Mouse (Mus musculus) ES-Bruce4 (cell line): Measurements from ENCODE around the gene Rnase12. TPM values are rescaled to one million over a fixed set of nuclear protein-coding genes. Genes with fewer than 3 reads are reported as not detected.

ENCODE experiments used
- H3K27ac ChIP-seq: 2 replicates; pipeline ENCODE4 v1.5.1; 2012; ENCODE audit warnings: low read length, inconsistent platforms; ENCODE audit not compliant: insufficient read depth
- H3K27me3 ChIP-seq: 2 replicates; pipeline ENCODE4 v1.6.1; 2012; ENCODE audit warnings: mild to moderate bottlenecking, low read length, inconsistent platforms; ENCODE audit not compliant: control insufficient read depth, poor library complexity, insufficient read depth, severe bottlenecking
- H3K36me3 ChIP-seq: 2 replicates; pipeline ENCODE4 v1.6.1; 2012; ENCODE audit warnings: inconsistent platforms, mild to moderate bottlenecking, low read length, moderate library complexity; ENCODE audit not compliant: control insufficient read depth, poor library complexity, insufficient read depth, severe bottlenecking
- H3K4me1 ChIP-seq: one replicate; pipeline ENCODE4 v1.8.1; 2011; ENCODE audit warnings: low read length; ENCODE audit not compliant: control insufficient read depth, insufficient read depth
- H3K4me3 ChIP-seq: 2 replicates; pipeline ENCODE4 v1.5.1; 2011; ENCODE audit warnings: low read depth, mild to moderate bottlenecking, low read length
- H3K9ac ChIP-seq: 2 replicates; pipeline ENCODE4 v1.6.1; 2012; ENCODE audit warnings: low read depth, mild to moderate bottlenecking, inconsistent platforms; ENCODE audit not compliant: poor library complexity, severe bottlenecking
- H3K9me3 ChIP-seq: replicated peaks from 2 replicates; pipeline ENCODE4 v1.6.1; 2012; ENCODE audit warnings: mild to moderate bottlenecking, low read length, inconsistent platforms; ENCODE audit not compliant: control insufficient read depth, poor library complexity, insufficient read depth, severe bottlenecking
- CTCF ChIP-seq: IDR thresholded peaks from one replicate; pipeline ENCODE4 v1.8.1; 2011; ENCODE audit warnings: low read depth, low read length
- EP300 ChIP-seq: IDR thresholded peaks from 2 replicates; pipeline ENCODE4 v1.6.1; 2011; ENCODE audit warnings: low read depth, low read length; ENCODE audit not compliant: insufficient read depth
- POLR2A ChIP-seq: IDR thresholded peaks from one replicate; pipeline ENCODE4 v1.8.1; 2011; ENCODE audit warnings: low read length; ENCODE audit not compliant: insufficient read depth
- polyA plus RNA-seq: library from polyadenylated mRNA; stranded (reverse); fragments of >200 nt; gene quantifications from 2 replicates; pipeline ENCODE4 v1.2.4, GENCODE M21; 2011; ENCODE audit warnings: low read depth; ENCODE audit not compliant: missing spikeins, insufficient read depth, insufficient read length

Gene Rnase12
- polyA plus RNA-seq, 1 experiment, result not detected

DNA sequence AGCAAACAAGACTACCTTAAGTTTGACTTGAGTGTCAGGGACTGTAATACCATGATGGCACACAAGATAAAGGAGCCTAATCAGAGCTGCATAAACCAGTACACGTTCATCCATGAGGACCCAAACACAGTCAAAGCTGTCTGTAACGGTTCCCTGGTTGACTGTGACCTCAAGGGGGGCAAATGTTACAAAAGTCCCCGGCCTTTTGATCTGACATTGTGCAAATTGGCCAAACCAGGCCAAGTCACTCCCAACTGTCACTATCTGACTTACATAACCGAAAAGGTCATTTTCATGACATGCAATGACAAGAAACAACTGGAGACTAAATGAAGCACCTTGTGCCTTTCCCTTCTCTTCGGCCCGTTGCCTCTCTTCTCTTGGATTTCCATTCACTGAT lies 47.9 kb downstream of the Rnase12 start:
- no peak overlapping the region for H3K4me3 ChIP-seq
- no peaks in the 10 kb centered on the region for H3K27me3 ChIP-seq
- H3K4me1 ChIP-seq, result no peaks in the 10 kb centered on the region
- H3K9me3 ChIP-seq, result peaks cover 4% of the 10 kb centered on the region; the same call in 1 of the 2 replicates
- TF ChIP-seq EP300 (no peak), POLR2A (no peak), CTCF (no peak)
- no peaks in the 10 kb centered on the region for H3K36me3 ChIP-seq
- H3K27ac ChIP-seq, result no peak overlapping the region
- no peak overlapping the region for H3K9ac ChIP-seq

DNA sequence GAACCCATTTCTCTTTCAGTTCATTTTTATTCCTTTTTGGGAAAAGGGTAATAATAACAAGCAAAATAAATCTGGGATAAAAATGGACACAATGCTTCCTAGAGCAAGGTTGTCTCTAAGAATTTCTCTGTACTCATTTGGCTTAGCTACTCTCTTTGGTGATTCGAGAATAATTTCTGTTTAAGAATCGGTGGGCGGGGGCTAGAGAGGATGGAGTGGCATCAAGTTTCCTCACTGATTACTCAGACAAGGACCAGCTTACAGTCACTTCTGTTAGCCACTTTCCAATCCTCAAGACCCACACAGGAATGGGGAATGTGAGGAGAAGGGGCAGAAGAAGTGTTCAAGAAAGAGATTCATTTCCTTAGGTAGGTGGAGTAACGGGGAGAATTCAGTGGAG lies 48.7 kb downstream of the Rnase12 start:
- Histone ChIP-seq H3K27ac (no peak overlapping the region), H3K9ac (no peak overlapping the region), H3K36me3 (no peaks in the 10 kb centered on the region), H3K4me1 (no peaks in the 10 kb centered on the region), H3K27me3 (no peaks in the 10 kb centered on the region), H3K4me3 (no peak overlapping the region), H3K9me3 (peaks cover 4% of the 10 kb centered on the region; the same call in 1 of the 2 replicates)
- TF ChIP-seq CTCF, result no peak
- no peak for TF ChIP-seq POLR2A
- no peak for TF ChIP-seq EP300

DNA sequence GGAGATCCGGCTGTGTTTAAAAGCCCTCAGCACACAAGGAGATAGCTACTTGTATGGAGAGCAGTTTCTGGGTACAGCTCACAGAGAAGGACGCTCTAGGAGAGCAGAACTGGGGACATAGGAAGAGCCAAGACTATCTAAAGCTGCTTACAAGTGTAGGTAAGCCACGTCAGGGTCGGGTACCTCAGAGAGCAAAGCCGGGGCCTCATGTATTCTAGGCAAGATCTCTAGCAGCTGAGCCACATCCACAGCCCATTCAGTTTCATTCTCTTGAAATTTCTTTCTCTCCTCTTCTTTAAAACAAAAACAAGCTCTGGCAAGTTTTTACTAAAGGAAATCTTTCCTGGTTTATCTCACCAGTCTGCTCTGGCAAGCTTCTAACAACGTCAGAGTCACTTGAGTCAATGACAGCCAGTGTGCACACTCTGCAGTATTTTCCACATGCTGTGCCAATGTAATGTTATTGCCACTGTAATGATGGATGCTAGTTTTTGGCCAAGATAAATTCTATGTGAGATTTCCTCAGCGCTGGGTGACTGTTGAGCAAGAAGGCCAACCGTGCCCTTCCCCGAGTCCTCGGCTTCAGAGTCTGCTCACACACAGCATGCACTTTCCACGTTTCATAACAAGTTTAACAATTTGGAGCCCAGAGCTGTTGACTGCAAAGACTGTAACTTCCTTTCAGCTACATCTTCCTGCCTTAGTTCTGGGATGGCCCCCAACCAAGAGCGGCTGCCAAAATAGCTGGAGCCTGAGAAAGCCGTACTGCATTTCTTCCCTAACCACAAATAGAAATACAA lies 49.3 kb downstream of the Rnase12 start:
- H3K36me3 ChIP-seq, result no peaks in the 10 kb centered on the region
- H3K9ac ChIP-seq, result no peak overlapping the region
- TF ChIP-seq EP300, result no peak
- TF ChIP-seq POLR2A, result no peak
- TF ChIP-seq CTCF, result no peak
- no peaks in the 10 kb centered on the region for H3K4me1 ChIP-seq
- no peaks in the 10 kb centered on the region for H3K27me3 ChIP-seq
- H3K9me3 ChIP-seq, result peaks cover 4% of the 10 kb centered on the region; the same call in 1 of the 2 replicates
- no peak overlapping the region for H3K27ac ChIP-seq
- no peak overlapping the region for H3K4me3 ChIP-seq

DNA sequence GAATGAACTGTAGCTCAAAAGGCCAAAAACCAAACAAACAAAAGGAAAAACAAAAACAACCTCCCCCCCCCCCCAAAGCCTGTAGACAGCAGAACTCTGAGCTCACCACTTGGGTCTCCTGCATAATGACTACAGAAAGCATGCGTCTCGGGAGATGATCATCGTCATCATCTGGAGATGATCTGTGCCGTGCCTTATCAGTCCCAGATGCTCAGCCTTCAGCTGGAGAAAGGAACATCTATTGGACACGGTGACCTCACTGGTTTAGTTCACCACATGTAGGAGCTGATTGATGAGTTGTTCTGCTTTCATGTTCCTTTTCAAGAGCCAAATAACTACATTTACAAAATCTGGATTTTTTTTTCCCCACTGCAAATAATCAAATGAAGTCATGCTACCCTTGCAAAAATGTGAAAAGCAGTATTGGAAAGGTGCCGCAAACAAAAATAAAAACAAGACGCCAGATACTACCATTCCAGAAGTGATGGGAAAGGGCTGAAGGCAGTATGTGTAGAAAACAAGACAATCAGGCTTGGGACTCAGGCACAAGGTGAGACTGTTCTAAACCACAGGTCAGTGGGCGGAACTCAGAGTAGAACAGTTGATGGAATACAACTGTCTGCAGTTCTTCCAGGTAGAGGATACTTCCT lies 50.2 kb downstream of the Rnase12 start, which contains the start of gene Rnase10:
Gene Rnase10, plus strand, starts transcription at position 600 of the 650 bp plus-strand sequence.
- Histone ChIP-seq H3K27ac (no peak within 1 kb of the TSS), H3K4me3 (no peak within 1 kb of the TSS), H3K4me1 (no peaks in the 10 kb centered on the region), H3K36me3 (no peaks in the 10 kb centered on the region), H3K9me3 (peaks cover 4% of the 10 kb centered on the region; the same call in 1 of the 2 replicates), H3K9ac (no peak within 1 kb of the TSS), H3K27me3 (no peaks in the 10 kb centered on the region)
- TF ChIP-seq POLR2A, result no peak
- TF ChIP-seq CTCF, result no peak
- TF ChIP-seq EP300, result no peak

Other genes with a start within 250 kb of the Rnase12 start
- 0.44 TPM in 1 of 2 replicates, not detected in the other for gene Ccnb1ip1, start 249.9 kb downstream of the Rnase12 start, polyA plus RNA-seq
- gene Parp2, start 249.8 kb downstream of the Rnase12 start, polyA plus RNA-seq, result 86.5 and 91.5 TPM in 2 replicates
- 12.1 and 19.4 TPM in 2 replicates for gene Tep1, start 187.1 kb downstream of the Rnase12 start, polyA plus RNA-seq
- not detected in 2 replicates for gene Klhl33, start 160.2 kb downstream of the Rnase12 start, polyA plus RNA-seq
- gene Osgep, start 132.8 kb downstream of the Rnase12 start, polyA plus RNA-seq, result 68.4 and 72.5 TPM in 2 replicates
- gene Apex1, start 132.7 kb downstream of the Rnase12 start, polyA plus RNA-seq, result 165 and 181 TPM in 2 replicates
- gene Pip4p1, start 126.8 kb downstream of the Rnase12 start, polyA plus RNA-seq, result 90.3 and 95.5 TPM in 2 replicates
- gene Pnp, start 126.6 kb downstream of the Rnase12 start, polyA plus RNA-seq, result 58.9 and 64.4 TPM in 2 replicates
- 24.9 and 31.0 TPM in 2 replicates for gene Gm49342, start 113.1 kb downstream of the Rnase12 start, polyA plus RNA-seq
- 6.1 and 9.4 TPM in 2 replicates for gene Pnp2, start 101.7 kb downstream of the Rnase12 start, polyA plus RNA-seq
- not detected in 2 replicates for gene Rnase10, start 49.9 kb downstream of the Rnase12 start, polyA plus RNA-seq
- not detected in 2 replicates for gene Rnase9, start 15.8 kb downstream of the Rnase12 start, polyA plus RNA-seq
- gene Rnase11, start 7.5 kb downstream of the Rnase12 start, polyA plus RNA-seq, result not detected in 2 replicates
- gene Olfr750, start 16.8 kb upstream of the Rnase12 start, polyA plus RNA-seq, result not detected in 2 replicates
- 7.0 and 7.2 TPM in 2 replicates for gene Rnase4, start 33.4 kb upstream of the Rnase12 start, polyA plus RNA-seq
- 3.2 and 3.6 TPM in 2 replicates for gene Ang, start 33.5 kb upstream of the Rnase12 start, polyA plus RNA-seq
- not detected in 2 replicates for gene Eddm3b, start 56.8 kb upstream of the Rnase12 start, polyA plus RNA-seq
- gene Rnase6, start 66.2 kb upstream of the Rnase12 start, polyA plus RNA-seq, result not detected in 2 replicates
- gene Rnase1, start 89.1 kb upstream of the Rnase12 start, polyA plus RNA-seq, result not detected in 2 replicates
- gene Rnase2b, start 104.6 kb upstream of the Rnase12 start, polyA plus RNA-seq, result not detected in 2 replicates
- not detected in 2 replicates for gene Ang2, start 141.5 kb upstream of the Rnase12 start, polyA plus RNA-seq
- not detected in 2 replicates for gene Ear14, start 145.7 kb upstream of the Rnase12 start, polyA plus RNA-seq
- gene Rnase2a, start 198.5 kb upstream of the Rnase12 start, polyA plus RNA-seq, result not detected in 2 replicates